Mouse (Mus musculus) T-cell, adult 66 days (primary cell): ENCODE results near the gene Gm21663. TPM values are rescaled to one million over a fixed set of nuclear protein-coding genes. Genes with fewer than 3 reads are reported as not detected.

Experiments
- total RNA-seq, 2 experiments: library from RNA; stranded (reverse); gene quantifications; 3 replicates in 1 of 2; 4 replicates in 1 of 2; pipeline ENCODE4 v1.2.4; 2023

Gm21663 gene
- not detected for total RNA-seq

GRCm38 (mm10) chr5:25942281-25942680 lies at the start of gene Gm21663:
Gene Gm21663 (minus strand): TSS chr5:25942381.

GRCm38 (mm10) chr5:25988550-25988949 lies 46.4 kb upstream of the Gm21663 start, which contains the start of gene Gm21698:
Gene Gm21698 (minus strand): TSS chr5:25988650.

DNA sequence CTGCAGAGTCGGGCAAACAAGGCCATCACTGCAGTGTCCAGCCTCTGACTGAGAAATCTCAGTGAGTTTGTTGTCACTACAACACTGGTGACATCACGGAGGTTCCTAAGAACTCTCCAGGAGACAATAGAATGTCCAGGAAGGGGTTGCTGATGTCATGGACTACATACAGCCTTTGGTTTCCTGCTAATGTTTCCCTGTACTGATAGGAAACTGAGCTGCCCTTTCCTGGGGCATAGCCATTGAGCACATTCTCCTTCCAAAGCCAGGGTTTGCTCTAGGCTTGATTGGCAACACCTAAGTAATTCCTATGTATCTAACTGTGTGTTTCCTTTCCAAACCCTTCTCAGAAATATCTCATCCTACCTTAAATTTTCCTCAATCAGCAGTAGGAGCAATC lies 30.4 kb upstream of the Gm21663 start, which contains the start of gene Gm21680:
TSS of gene Gm21680 (minus strand) at position 101 of the 400 bp plus-strand sequence.

GRCm38 (mm10) chr5:25954317-25954716 lies 12.1 kb upstream of the Gm21663 start, which contains the start of gene Gm21671:
Gene Gm21671 (minus strand): TSS chr5:25954417.

Other genes with a start within 250 kb of the Gm21663 start
- 10 to 100 TPM; 11.7 to 18.2 TPM for gene Xrcc2, start 236.6 kb downstream of the Gm21663 start, total RNA-seq
- 1 to 10 TPM; 1.0 to 1.1 TPM for gene Actr3b, start 182.4 kb downstream of the Gm21663 start, total RNA-seq
- gene Gm21671, start 12.0 kb upstream of the Gm21663 start, total RNA-seq = not detected
- gene Gm21680, start 30.3 kb upstream of the Gm21663 start, total RNA-seq = not detected
- not detected for gene Gm21698, start 46.3 kb upstream of the Gm21663 start, total RNA-seq
- not detected for gene Gm1979, start 62.4 kb upstream of the Gm21663 start, total RNA-seq
- gene Gm5862, start 80.5 kb upstream of the Gm21663 start, total RNA-seq = not detected
- not detected for gene Speer4a, start 97.2 kb upstream of the Gm21663 start, total RNA-seq
- not detected for gene Gm7347, start 116.2 kb upstream of the Gm21663 start, total RNA-seq
- not detected for gene Gm10471, start 146.9 kb upstream of the Gm21663 start, total RNA-seq
- not detected for gene 5031410I06Rik, start 163.0 kb upstream of the Gm21663 start, total RNA-seq
- gene Gm10220, start 179.0 kb upstream of the Gm21663 start, total RNA-seq = not detected